In the genomic region with DNA sequence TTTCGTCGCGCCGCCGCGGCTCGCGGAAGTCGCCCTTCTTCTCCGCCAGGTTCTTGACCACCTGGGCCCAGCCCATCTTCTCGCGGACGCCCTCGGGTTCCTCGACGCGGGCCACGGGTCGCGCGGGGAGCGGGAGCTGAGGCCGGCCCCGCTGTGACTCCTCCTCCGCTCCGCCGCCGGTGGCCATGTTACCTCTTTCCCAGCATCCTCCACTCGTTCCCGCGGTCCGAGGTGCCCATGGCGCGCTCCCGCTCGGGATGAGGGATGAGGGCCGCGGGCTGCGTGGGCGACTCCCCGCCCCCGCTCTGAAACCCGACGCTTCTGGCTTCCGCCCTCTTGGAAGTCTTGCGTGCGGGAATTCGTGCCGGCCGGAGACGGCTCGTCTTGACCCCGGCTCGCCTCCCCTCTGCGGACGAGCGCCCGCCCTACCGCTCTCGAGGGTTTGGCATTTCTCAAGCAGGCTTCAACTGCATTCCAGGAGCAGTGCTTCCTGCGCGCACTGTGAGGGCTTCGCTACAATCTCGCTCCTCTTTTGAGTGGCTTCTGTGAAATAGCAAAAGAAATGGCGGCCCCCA, we compare ENCODE assay signal across 8 mouse cellular contexts. TPM values are rescaled to one million over a fixed set of nuclear protein-coding genes. Genes with fewer than 3 reads are reported as not detected.
DNase-seq lines count a peak whose midpoint lies in the region; ATAC-seq and TF ChIP-seq lines count a peak whose summit lies in the region.

Gene Zcchc3 (minus strand): TSS at position 437 of the 575 bp plus-strand sequence.

- DNase-seq in Patski (ENCODE audit: low read depth, low spot score): no peak
- peak; percentile 93 to 94 for DNase-seq in cerebellum, postnatal 10 days
- peak; percentile 69 to 88 for DNase-seq in frontal cortex, adult 2 months (ENCODE audit: extremely low spot score in 1 of 2, low spot score in 1 of 2)
- DNase-seq in layer of hippocampus, adult 8-10 months (ENCODE audit: low spot score in 2 of 2): peak; percentile 85 to 86
- DNase-seq in lung, adult 18-20 months: peak; percentile 86 to 88

- TF ChIP-seq POLR2A in testis, adult 2 months (IDR thresholded peaks at IDR 0.05; ENCODE audit: control insufficient read depth, low read depth, low read length): peak; percentile 65

- H3K4me1 ChIP-seq in neural tube, embryonic 15.5 days: peaks cover 50% of the 10 kb centered on the region
- peaks cover 30% of the 10 kb centered on the region for H3K4me1 ChIP-seq in testis, adult 2 months (ENCODE audit: control insufficient read depth, insufficient read depth, low read length)

- peak within 1 kb of the TSS; percentile 86 for H3K4me3 ChIP-seq in neural tube, embryonic 15.5 days (replicated peaks)
- H3K4me3 ChIP-seq in testis, adult 2 months (ENCODE audit: control insufficient read depth, low read depth, low read length): peak within 1 kb of the TSS; percentile 78

- CTCF ChIA-PET in Patski (lab: Charles Lee): interaction anchor here (1.0 kb wide), 1 partner anchor 23 kb away, joined by 4 read pairs; no protein-coding TSS in a partner anchor

- no peaks in the 10 kb centered on the region; the same call in 1 of the 2 replicates for H3K36me3 ChIP-seq in neural tube, embryonic 15.5 days
- no peaks in the 10 kb centered on the region for H3K36me3 ChIP-seq in testis, adult 2 months (ENCODE audit: control insufficient read depth, insufficient read depth, low read length)

- peak within 1 kb of the TSS; percentile 86 for H3K9ac ChIP-seq in neural tube, embryonic 15.5 days (replicated peaks)

- H3K9me3 ChIP-seq in neural tube, embryonic 15.5 days (replicated peaks): no peaks in the 10 kb centered on the region

- H3K27me3 ChIP-seq in Patski: no peaks in the 10 kb centered on the region
- no peaks in the 10 kb centered on the region for H3K27me3 ChIP-seq in neural tube, embryonic 15.5 days (replicated peaks)
- H3K27me3 ChIP-seq in testis, adult 2 months (ENCODE audit: control insufficient read depth, insufficient read depth, low read length): no peaks in the 10 kb centered on the region

- peak within 1 kb of the TSS; percentile 98 for H3K27ac ChIP-seq in neural tube, embryonic 15.5 days (replicated peaks)
- H3K27ac ChIP-seq in testis, adult 2 months (ENCODE audit: control insufficient read depth, insufficient read depth, low read depth, low read length): peak within 1 kb of the TSS; percentile 75

- ATAC-seq in Patski: peak; percentile 71
- peak; percentile 38 to 81; a peak in 3 of 4 replicates for ATAC-seq in hematopoietic stem cell, adult 5-6 weeks (replicated peaks in 1 of 2; ENCODE audit: insufficient read depth in 1 of 2, low FRiP score in 2 of 2, low TSS enrichment in 1 of 2, low read depth in 1 of 2, poor library complexity in 2 of 2, severe bottlenecking in 2 of 2)
- ATAC-seq in neural tube, embryonic 15.5 days (ENCODE audit: low FRiP score): peak; percentile 87

- TF ChIP-seq CTCF in Patski (IDR thresholded peaks at IDR 0.05): no peak
- no peak for TF ChIP-seq CTCF in testis, adult 2 months (IDR thresholded peaks at IDR 0.05; ENCODE audit: control insufficient read depth, insufficient read depth, insufficient replicate concordance, low read depth, low read length)

- in situ Hi-C loops in Patski (cut with MboI; ENCODE audit: low pct_unique_long_range_greater_than_20kb): no loop called here

- WGBS in neural tube, embryonic 15.5 days: under 1% methylated on average over 58 of the region's 65 CpGs

- H3K4me2 ChIP-seq in neural tube, embryonic 15.5 days: peak within 1 kb of the TSS; percentile 91

- POLR2A ChIA-PET in Patski (lab: Charles Lee): no interaction called here

RNA-seq across cellular contexts. Expression of gene Zcchc3, which starts in this region (rescaled TPM):
- polyA plus RNA-seq in Patski (2021): 2.6 TPM
- polyA plus RNA-seq in frontal cortex, adult 2 months (2012; rRNA removed): 9.2 and 9.7 TPM in 2 replicates
- total RNA-seq in hematopoietic stem cell, adult 5-6 weeks (2017): 5.8 and 5.9 TPM in 2 replicates
- total RNA-seq in layer of hippocampus, adult 8-10 months (2022): 10 to 100 TPM in 2 of 4 experiments, 1 to 10 TPM in 2; 9.1 to 10.4 (median 9.9) TPM
- polyA plus RNA-seq in neural tube, embryonic 15.5 days (2015; fragmentation: Nextera tagmentation; extraction: Ambion mirVana): 17.5 and 18.7 TPM in 2 replicates
- 2.5 and 2.8 TPM in 2 replicates for polyA plus RNA-seq in testis, adult 2 months (2012; rRNA removed)
